Mouse (Mus musculus): ENCODE data around the gene Pcdh7.

GRCm38 (mm10) chr5:57735723-57736122 lies 18.0 kb downstream of the Pcdh7 start:
- TF ChIP-seq CTCF (IDR thresholded peaks at IDR 0.05; ENCODE audit: low read depth) (no peak), EP300 (IDR thresholded peaks at IDR 0.05; ENCODE audit: low read depth) (no peak)

Data from liver, embryonic 14.5 days (tissue).